Mouse (Mus musculus): ENCODE data around the gene Junb. TPM values are rescaled to one million over a fixed set of nuclear protein-coding genes. Genes with fewer than 3 reads are reported as not detected.

The Junb gene
- total RNA-seq, 2 experiments from 2014 or later: 3.3 to 46.0 TPM

Other genes with a start within 250 kb of the Junb start
- gene Nfix, start 178.4 kb downstream of the Junb start, total RNA-seq (2014; fragmentation: Nextera tagmentation): 25.7 and 51.2 TPM in 2 replicates
- 9.5 and 12.8 TPM in 2 replicates for gene Nfix, start 178.4 kb downstream of the Junb start, total RNA-seq (2017)
- gene Dand5, start 155.9 kb downstream of the Junb start, total RNA-seq (2014; fragmentation: Nextera tagmentation): 4.1 and 4.7 TPM in 2 replicates
- 3.6 and 3.7 TPM in 2 replicates for gene Dand5, start 155.9 kb downstream of the Junb start, total RNA-seq (2017)
- 17.0 and 19.2 TPM in 2 replicates for gene Gadd45gip1, start 147.2 kb downstream of the Junb start, total RNA-seq (2014; fragmentation: Nextera tagmentation)
- gene Gadd45gip1, start 147.2 kb downstream of the Junb start, total RNA-seq (2017): 46.2 and 52.4 TPM in 2 replicates
- gene Rad23a, start 138.1 kb downstream of the Junb start, total RNA-seq (2014; fragmentation: Nextera tagmentation): 41.8 TPM in 2 replicates
- gene Rad23a, start 138.1 kb downstream of the Junb start, total RNA-seq (2017): 20.1 and 21.4 TPM in 2 replicates
- gene Calr, start 131.8 kb downstream of the Junb start, total RNA-seq (2014; fragmentation: Nextera tagmentation): 1,333 and 1,645 TPM in 2 replicates
- 4,572 and 4,672 TPM in 2 replicates for gene Calr, start 131.8 kb downstream of the Junb start, total RNA-seq (2017)
- gene Farsa, start 121.7 kb downstream of the Junb start, total RNA-seq (2014; fragmentation: Nextera tagmentation): 90.9 TPM in 2 replicates
- 187 and 190 TPM in 2 replicates for gene Farsa, start 121.7 kb downstream of the Junb start, total RNA-seq (2017)
- 172 and 176 TPM in 2 replicates for gene Syce2, start 106.6 kb downstream of the Junb start, total RNA-seq (2014; fragmentation: Nextera tagmentation)
- gene Syce2, start 106.6 kb downstream of the Junb start, total RNA-seq (2017): 126 and 155 TPM in 2 replicates
- 23.2 and 25.8 TPM in 2 replicates for gene Gcdh, start 84.8 kb downstream of the Junb start, total RNA-seq (2014; fragmentation: Nextera tagmentation)
- gene Gcdh, start 84.8 kb downstream of the Junb start, total RNA-seq (2017): 20.1 and 30.3 TPM in 2 replicates
- gene Klf1, start 76.8 kb downstream of the Junb start, total RNA-seq (2014; fragmentation: Nextera tagmentation): 0.52 and 1.0 TPM in 2 replicates
- gene Klf1, start 76.8 kb downstream of the Junb start, total RNA-seq (2017): 0.43 and 0.72 TPM in 2 replicates
- gene Dnase2a, start 70.2 kb downstream of the Junb start, total RNA-seq (2014; fragmentation: Nextera tagmentation): 35.6 and 55.5 TPM in 2 replicates
- gene Dnase2a, start 70.2 kb downstream of the Junb start, total RNA-seq (2017): 59.6 and 117 TPM in 2 replicates
- not detected in 2 replicates for gene Mast1, start 41.4 kb downstream of the Junb start, total RNA-seq (2014; fragmentation: Nextera tagmentation)
- not detected in 2 replicates for gene Mast1, start 41.4 kb downstream of the Junb start, total RNA-seq (2017)
- not detected in 2 replicates for gene Rtbdn, start 31.7 kb downstream of the Junb start, total RNA-seq (2014; fragmentation: Nextera tagmentation)
- not detected in 2 replicates for gene Rtbdn, start 31.7 kb downstream of the Junb start, total RNA-seq (2017)
- not detected in 2 replicates for gene Gm49661, start 9.3 kb downstream of the Junb start, total RNA-seq (2014; fragmentation: Nextera tagmentation)
- gene Gm49661, start 9.3 kb downstream of the Junb start, total RNA-seq (2017): not detected in 2 replicates
- gene Prdx2, start 9.1 kb downstream of the Junb start, total RNA-seq (2014; fragmentation: Nextera tagmentation): 210 and 303 TPM in 2 replicates
- 360 and 421 TPM in 2 replicates for gene Prdx2, start 9.1 kb downstream of the Junb start, total RNA-seq (2017)
- gene Rnaseh2a, start 9.0 kb downstream of the Junb start, total RNA-seq (2014; fragmentation: Nextera tagmentation): 116 and 172 TPM in 2 replicates
- gene Rnaseh2a, start 9.0 kb downstream of the Junb start, total RNA-seq (2017): 91.3 and 148 TPM in 2 replicates
- 5.2 and 6.1 TPM in 2 replicates for gene Hook2, start 11.9 kb upstream of the Junb start, total RNA-seq (2014; fragmentation: Nextera tagmentation)
- gene Hook2, start 11.9 kb upstream of the Junb start, total RNA-seq (2017): 5.7 and 8.2 TPM in 2 replicates
- gene Best2, start 35.8 kb upstream of the Junb start, total RNA-seq (2014; fragmentation: Nextera tagmentation): not detected in 2 replicates
- not detected in 2 replicates for gene Best2, start 35.8 kb upstream of the Junb start, total RNA-seq (2017)
- 73.1 and 73.3 TPM in 2 replicates for gene Asna1, start 46.6 kb upstream of the Junb start, total RNA-seq (2014; fragmentation: Nextera tagmentation)
- gene Asna1, start 46.6 kb upstream of the Junb start, total RNA-seq (2017): 74.5 and 91.2 TPM in 2 replicates
- gene Trir, start 48.1 kb upstream of the Junb start, total RNA-seq (2014; fragmentation: Nextera tagmentation): 112 and 128 TPM in 2 replicates
- gene Trir, start 48.1 kb upstream of the Junb start, total RNA-seq (2017): 245 and 280 TPM in 2 replicates
- gene Tnpo2, start 58.2 kb upstream of the Junb start, total RNA-seq (2014; fragmentation: Nextera tagmentation): 19.6 and 25.0 TPM in 2 replicates
- 21.5 and 26.8 TPM in 2 replicates for gene Tnpo2, start 58.2 kb upstream of the Junb start, total RNA-seq (2017)
- 11.6 and 13.5 TPM in 2 replicates for gene Fbxw9, start 81.3 kb upstream of the Junb start, total RNA-seq (2014; fragmentation: Nextera tagmentation)
- 4.1 and 5.9 TPM in 2 replicates for gene Fbxw9, start 81.3 kb upstream of the Junb start, total RNA-seq (2017)
- not detected in 2 replicates for gene Gm5741, start 89.3 kb upstream of the Junb start, total RNA-seq (2014; fragmentation: Nextera tagmentation)
- gene Gm5741, start 89.3 kb upstream of the Junb start, total RNA-seq (2017): not detected in 2 replicates
- gene Dhps, start 93.0 kb upstream of the Junb start, total RNA-seq (2014; fragmentation: Nextera tagmentation): 42.0 and 66.5 TPM in 2 replicates
- 19.6 and 30.1 TPM in 2 replicates for gene Dhps, start 93.0 kb upstream of the Junb start, total RNA-seq (2017)
- gene Wdr83os, start 102.0 kb upstream of the Junb start, total RNA-seq (2014; fragmentation: Nextera tagmentation): 189 and 191 TPM in 2 replicates
- gene Wdr83os, start 102.0 kb upstream of the Junb start, total RNA-seq (2017): 36.6 and 47.4 TPM in 2 replicates
- 56.2 and 81.8 TPM in 2 replicates for gene Wdr83, start 102.6 kb upstream of the Junb start, total RNA-seq (2014; fragmentation: Nextera tagmentation)
- 23.3 and 32.8 TPM in 2 replicates for gene Wdr83, start 102.6 kb upstream of the Junb start, total RNA-seq (2017)
- 91.4 and 110 TPM in 2 replicates for gene Man2b1, start 104.6 kb upstream of the Junb start, total RNA-seq (2014; fragmentation: Nextera tagmentation)
- gene Man2b1, start 104.6 kb upstream of the Junb start, total RNA-seq (2017): 52.9 and 83.5 TPM in 2 replicates
- gene Zfp791, start 144.4 kb upstream of the Junb start, total RNA-seq (2014; fragmentation: Nextera tagmentation): not detected in 2 replicates
- not detected in 2 replicates for gene Zfp791, start 144.4 kb upstream of the Junb start, total RNA-seq (2017)
- not detected in 2 replicates for gene Cks1brt, start 173.2 kb upstream of the Junb start, total RNA-seq (2014; fragmentation: Nextera tagmentation)
- not detected in 2 replicates for gene Cks1brt, start 173.2 kb upstream of the Junb start, total RNA-seq (2017)
- not detected in 2 replicates for gene Olfr371, start 247.3 kb upstream of the Junb start, total RNA-seq (2014; fragmentation: Nextera tagmentation)
- gene Olfr371, start 247.3 kb upstream of the Junb start, total RNA-seq (2017): not detected in 2 replicates